Mouse (Mus musculus): ENCODE measurements around the gene Srarp. TPM values are rescaled to one million over a fixed set of nuclear protein-coding genes. Genes with fewer than 3 reads are reported as not detected.

The Srarp gene
- polyA plus RNA-seq, 1 experiment = not detected

DNA sequence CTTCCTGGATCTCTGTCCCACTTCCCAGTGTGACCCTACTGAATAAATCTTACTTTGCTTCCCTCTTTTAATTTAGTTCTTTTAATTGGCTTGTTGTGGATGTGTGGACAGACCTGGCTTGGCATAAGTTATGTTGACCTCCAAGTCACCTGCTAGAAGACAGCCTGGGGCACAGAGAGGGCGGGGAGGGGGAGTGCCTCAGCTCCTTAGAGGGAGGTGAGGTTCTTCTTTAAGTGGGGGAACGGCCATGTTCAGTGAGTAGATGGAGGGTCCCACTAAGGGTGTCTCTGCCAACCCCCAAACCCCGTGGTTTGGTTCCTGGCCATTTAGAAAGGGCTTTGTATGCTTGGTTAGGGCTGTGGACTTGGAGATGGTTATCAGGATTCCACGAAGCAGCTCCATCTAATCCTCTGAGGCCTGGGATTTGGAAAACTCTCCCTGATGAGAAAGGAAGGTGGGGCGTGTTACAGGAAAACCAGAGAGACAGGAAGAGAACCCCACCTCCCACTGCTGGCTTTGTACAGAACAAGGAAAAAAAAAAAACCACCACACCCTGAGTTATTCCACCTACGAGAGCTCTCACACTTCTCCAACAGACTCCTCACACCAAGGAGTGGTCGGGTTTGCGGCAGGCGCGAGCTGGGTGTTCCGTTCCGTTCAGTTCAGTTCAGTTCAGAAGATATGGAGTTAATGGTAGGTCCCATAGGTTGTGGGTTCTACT, 3.3 kb upstream of the Srarp start:
- no peaks in the 10 kb centered on the region for H3K36me3 ChIP-seq (ENCODE audit: control insufficient read depth, insufficient read depth, low read length)
- 77% methylated on average over 12 of the region's 12 CpGs for WGBS
- no peak overlapping the region for H3K27ac ChIP-seq (ENCODE audit: insufficient read depth, low read length)
- no peaks in the 10 kb centered on the region for H3K4me1 ChIP-seq (ENCODE audit: control insufficient read depth, insufficient read depth, insufficient read length)
- no peak for DNase-seq (ENCODE audit: low read depth in 1 of 2, low spot score in 2 of 2)
- no peaks in the 10 kb centered on the region for H3K27me3 ChIP-seq (ENCODE audit: control insufficient read depth, insufficient read depth, low read length)
- H3K4me3 ChIP-seq (ENCODE audit: extremely low read depth, insufficient read depth, insufficient read length) = no peak overlapping the region
- TF ChIP-seq CTCF (IDR thresholded peaks at IDR 0.05; ENCODE audit: extremely low read depth, insufficient read depth, insufficient read length, insufficient replicate concordance) = no peak

DNA sequence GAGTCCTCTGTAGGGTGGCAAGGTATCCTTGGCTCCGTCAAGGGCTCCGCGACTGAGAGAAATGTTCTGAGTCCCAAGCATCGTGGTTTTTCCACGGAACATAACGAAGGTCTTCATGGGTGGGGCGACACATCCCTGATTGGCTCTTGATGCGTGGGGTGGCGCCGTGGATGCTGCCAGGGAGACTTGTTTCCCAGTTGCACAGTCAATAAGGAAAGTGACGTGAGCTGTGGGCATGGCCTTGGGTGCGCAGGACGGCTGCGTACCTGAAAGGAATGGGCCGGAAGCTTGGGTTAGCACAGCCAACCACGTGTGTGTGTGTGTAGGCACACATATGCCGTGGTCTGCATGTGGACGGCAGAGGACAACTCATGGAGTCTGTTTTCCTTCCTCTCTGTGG, 2.7 kb downstream of the Srarp start:
- no peaks in the 10 kb centered on the region for H3K36me3 ChIP-seq (ENCODE audit: control insufficient read depth, insufficient read depth, low read length)
- no peak for DNase-seq (ENCODE audit: low read depth in 1 of 2, low spot score in 2 of 2)
- WGBS = 91% methylated on average over 18 of the region's 18 CpGs
- no peaks in the 10 kb centered on the region for H3K27me3 ChIP-seq (ENCODE audit: control insufficient read depth, insufficient read depth, low read length)
- TF ChIP-seq POLR2A (IDR thresholded peaks at IDR 0.05; ENCODE audit: low read depth, low read length) (no peak), CTCF (IDR thresholded peaks at IDR 0.05; ENCODE audit: extremely low read depth, insufficient read depth, insufficient read length, insufficient replicate concordance) (no peak)
- H3K4me3 ChIP-seq (ENCODE audit: extremely low read depth, insufficient read depth, insufficient read length) = no peak overlapping the region
- no peaks in the 10 kb centered on the region for H3K4me1 ChIP-seq (ENCODE audit: control insufficient read depth, insufficient read depth, insufficient read length)
- H3K27ac ChIP-seq (ENCODE audit: insufficient read depth, low read length) = no peak overlapping the region

DNA sequence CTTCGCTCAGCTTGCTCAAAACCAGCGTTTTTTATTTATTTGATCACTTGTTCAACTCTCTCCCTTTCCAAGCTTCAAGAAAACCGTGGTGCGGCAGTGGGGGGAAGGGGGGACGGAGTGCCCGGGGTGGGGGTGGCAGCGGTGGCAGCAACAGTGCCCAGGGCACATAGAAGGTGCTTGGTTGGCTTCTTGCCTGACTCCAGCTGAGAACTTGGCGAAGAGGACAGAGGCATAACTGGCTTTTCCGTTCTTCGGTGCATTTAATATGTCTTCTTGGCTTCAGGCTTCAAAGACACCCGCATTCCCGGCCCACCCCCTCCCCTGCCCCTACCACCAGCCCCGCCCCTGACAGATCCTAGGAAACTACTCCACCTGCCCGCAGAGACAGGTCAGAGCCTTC, 3.2 kb downstream of the Srarp start:
- Histone ChIP-seq H3K27me3 (ENCODE audit: control insufficient read depth, insufficient read depth, low read length) (no peaks in the 10 kb centered on the region), H3K4me1 (ENCODE audit: control insufficient read depth, insufficient read depth, insufficient read length) (no peaks in the 10 kb centered on the region), H3K27ac (ENCODE audit: insufficient read depth, low read length) (no peak overlapping the region), H3K4me3 (ENCODE audit: extremely low read depth, insufficient read depth, insufficient read length) (no peak overlapping the region), H3K36me3 (ENCODE audit: control insufficient read depth, insufficient read depth, low read length) (no peaks in the 10 kb centered on the region)
- no peak for DNase-seq (ENCODE audit: low read depth in 1 of 2, low spot score in 2 of 2)
- no peak for TF ChIP-seq CTCF (IDR thresholded peaks at IDR 0.05; ENCODE audit: extremely low read depth, insufficient read depth, insufficient read length, insufficient replicate concordance)
- no peak for TF ChIP-seq POLR2A (IDR thresholded peaks at IDR 0.05; ENCODE audit: low read depth, low read length)
- WGBS = 83% methylated on average over 14 of the region's 14 CpGs

DNA sequence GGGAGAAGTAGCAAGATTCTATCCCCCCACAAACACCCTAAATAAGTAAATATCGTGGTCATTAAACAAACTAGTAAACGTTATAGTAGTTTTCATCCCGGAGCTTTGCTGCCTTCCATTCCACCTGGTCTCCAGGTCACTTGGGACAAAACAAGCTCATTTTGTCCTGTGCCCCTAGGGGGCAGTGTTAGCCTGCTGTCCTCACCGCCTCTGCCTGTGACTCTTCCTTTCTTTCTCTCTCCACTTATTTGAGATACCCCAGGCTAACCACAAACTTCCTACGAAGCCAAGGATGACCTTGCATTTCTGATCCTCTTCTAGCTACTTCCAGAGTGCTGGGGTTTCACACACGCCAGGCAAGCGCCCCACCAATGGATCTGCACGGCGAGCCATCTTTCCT, 4.9 kb downstream of the Srarp start:
- WGBS = 25% methylated on average over 9 of the region's 9 CpGs
- no peak overlapping the region for H3K4me3 ChIP-seq (ENCODE audit: extremely low read depth, insufficient read depth, insufficient read length)
- H3K36me3 ChIP-seq (ENCODE audit: control insufficient read depth, insufficient read depth, low read length) = no peaks in the 10 kb centered on the region
- TF ChIP-seq CTCF (IDR thresholded peaks at IDR 0.05; ENCODE audit: extremely low read depth, insufficient read depth, insufficient read length, insufficient replicate concordance) (peak; percentile 91; the same call in 1 of the 2 replicates), POLR2A (IDR thresholded peaks at IDR 0.05; ENCODE audit: low read depth, low read length) (no peak)
- no peaks in the 10 kb centered on the region for H3K4me1 ChIP-seq (ENCODE audit: control insufficient read depth, insufficient read depth, insufficient read length)
- no peaks in the 10 kb centered on the region for H3K27me3 ChIP-seq (ENCODE audit: control insufficient read depth, insufficient read depth, low read length)
- peak; percentile 29 to 66 for DNase-seq (ENCODE audit: low read depth in 1 of 2, low spot score in 2 of 2)
- no peak overlapping the region for H3K27ac ChIP-seq (ENCODE audit: insufficient read depth, low read length)

DNA sequence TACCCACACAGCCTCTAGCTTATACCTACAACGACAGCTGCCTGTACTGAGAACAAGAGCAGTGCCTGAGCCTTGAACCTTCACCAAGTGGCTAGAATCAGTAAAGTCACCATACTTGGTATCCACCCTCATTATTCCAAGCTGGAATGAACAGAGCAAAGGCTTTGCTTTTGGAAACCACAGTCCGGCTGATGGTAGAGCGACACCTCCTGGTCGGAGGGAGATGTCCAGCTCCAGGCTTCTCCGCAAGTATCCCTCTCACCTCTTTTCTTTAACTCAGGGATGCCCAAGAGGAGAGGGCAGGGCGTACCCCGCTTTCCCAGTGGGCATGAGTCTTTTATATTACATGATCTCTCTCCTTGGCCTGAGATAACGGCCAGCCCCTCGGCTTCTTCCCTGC, 6.1 kb downstream of the Srarp start:
- TF ChIP-seq POLR2A (IDR thresholded peaks at IDR 0.05; ENCODE audit: low read depth, low read length) = no peak
- peak; percentile 41; the same call in 1 of the 2 replicates for TF ChIP-seq CTCF (IDR thresholded peaks at IDR 0.05; ENCODE audit: extremely low read depth, insufficient read depth, insufficient read length, insufficient replicate concordance)

DNA sequence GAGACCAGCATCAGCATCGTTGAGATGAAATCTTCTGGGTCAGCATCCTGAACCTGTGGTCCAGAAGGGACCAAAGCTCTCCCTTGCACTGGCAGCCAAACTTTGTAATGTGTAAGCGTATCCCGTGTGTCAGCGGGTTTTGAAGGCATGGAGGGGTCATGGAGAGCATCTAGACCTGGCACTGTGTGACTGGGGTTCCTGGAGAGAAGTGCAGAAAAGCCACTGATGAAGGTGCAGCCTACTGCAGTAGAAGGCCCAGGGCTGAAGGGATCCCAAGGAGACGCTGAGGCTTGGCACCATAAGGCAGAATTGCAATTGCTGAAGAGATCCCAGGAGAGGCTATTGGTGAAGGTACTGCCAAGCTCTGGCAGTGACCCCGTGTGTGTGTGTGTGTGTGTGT, 6.5 kb downstream of the Srarp start:
- no peak for DNase-seq (ENCODE audit: low read depth in 1 of 2, low spot score in 2 of 2)
- H3K4me3 ChIP-seq (ENCODE audit: extremely low read depth, insufficient read depth, insufficient read length) = no peak overlapping the region
- TF ChIP-seq CTCF (IDR thresholded peaks at IDR 0.05; ENCODE audit: extremely low read depth, insufficient read depth, insufficient read length, insufficient replicate concordance) = no peak
- no peaks in the 10 kb centered on the region for H3K27me3 ChIP-seq (ENCODE audit: control insufficient read depth, insufficient read depth, low read length)
- no peak overlapping the region for H3K27ac ChIP-seq (ENCODE audit: insufficient read depth, low read length)
- H3K4me1 ChIP-seq (ENCODE audit: control insufficient read depth, insufficient read depth, insufficient read length) = peaks cover 4% of the 10 kb centered on the region; the same call in 1 of the 2 replicates
- WGBS = 82% methylated on average over 6 of the region's 6 CpGs
- no peaks in the 10 kb centered on the region for H3K36me3 ChIP-seq (ENCODE audit: control insufficient read depth, insufficient read depth, low read length)

More for the DNA sequence above, 6.1 kb downstream of the Srarp start:
- Histone ChIP-seq H3K27ac (ENCODE audit: insufficient read depth, low read length) (no peak overlapping the region), H3K27me3 (ENCODE audit: control insufficient read depth, insufficient read depth, low read length) (no peaks in the 10 kb centered on the region), H3K36me3 (ENCODE audit: control insufficient read depth, insufficient read depth, low read length) (no peaks in the 10 kb centered on the region), H3K4me1 (ENCODE audit: control insufficient read depth, insufficient read depth, insufficient read length) (peaks cover 4% of the 10 kb centered on the region; the same call in 1 of the 2 replicates), H3K4me3 (ENCODE audit: extremely low read depth, insufficient read depth, insufficient read length) (no peak overlapping the region)
- DNase-seq (ENCODE audit: low read depth in 1 of 2, low spot score in 2 of 2) = no peak
- WGBS = 62% methylated on average over 9 of the region's 9 CpGs

DNA sequence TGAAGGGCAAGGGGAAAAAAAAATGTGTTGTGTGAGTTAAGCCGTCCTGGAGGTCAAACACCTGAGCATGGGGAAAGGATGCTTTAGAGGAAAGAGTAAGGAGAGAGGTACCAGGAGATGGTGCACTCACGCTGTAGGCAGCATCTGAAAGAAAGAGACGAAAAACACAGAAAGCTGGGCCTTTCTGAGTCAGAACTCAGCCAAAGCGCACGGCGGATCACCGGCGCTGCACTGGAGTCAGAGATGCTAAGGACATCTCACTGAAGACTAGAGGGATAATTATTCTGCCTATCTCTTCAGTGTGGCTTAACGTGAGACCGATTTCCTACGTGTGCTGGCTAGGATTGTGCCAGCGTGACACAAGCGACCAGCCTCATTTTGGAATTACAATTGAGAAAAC, 8.0 kb downstream of the Srarp start:
- no peak for DNase-seq (ENCODE audit: low read depth in 1 of 2, low spot score in 2 of 2)
- H3K27me3 ChIP-seq (ENCODE audit: control insufficient read depth, insufficient read depth, low read length) = no peaks in the 10 kb centered on the region
- H3K27ac ChIP-seq (ENCODE audit: insufficient read depth, low read length) = no peak overlapping the region

More for the DNA sequence above, 8.0 kb downstream of the Srarp start:
- Histone ChIP-seq H3K4me1 (ENCODE audit: control insufficient read depth, insufficient read depth, insufficient read length) (peaks cover 4% of the 10 kb centered on the region; the same call in 1 of the 2 replicates), H3K36me3 (ENCODE audit: control insufficient read depth, insufficient read depth, low read length) (no peaks in the 10 kb centered on the region), H3K4me3 (ENCODE audit: extremely low read depth, insufficient read depth, insufficient read length) (no peak overlapping the region)
- 94% methylated on average over 13 of the region's 13 CpGs for WGBS
- TF ChIP-seq CTCF (IDR thresholded peaks at IDR 0.05; ENCODE audit: extremely low read depth, insufficient read depth, insufficient read length, insufficient replicate concordance) (no peak), POLR2A (IDR thresholded peaks at IDR 0.05; ENCODE audit: low read depth, low read length) (no peak)

Measured in spleen, adult 2 months (tissue).